Mouse (Mus musculus) liver, adult 2 months (tissue): ENCODE results near the gene Osbp. TPM values are rescaled to one million over a fixed set of nuclear protein-coding genes. Genes with fewer than 3 reads are reported as not detected.

Experiments
- DNase-seq: peaks from one replicate; pipeline ENCODE4 v3.0.0-alpha.2; 2011; ENCODE audit warnings: low read depth, low spot score; ENCODE audit errors: extremely low read depth
- H3K27ac ChIP-seq: fragments of 200-500 bp; replicated peaks from 2 replicates; pipeline ENCODE4 v1.5.1; 2012; ENCODE audit warnings: low read depth, mild to moderate bottlenecking, control low read depth, inconsistent platforms, low read length; ENCODE audit not compliant: insufficient read depth
- H3K27me3 ChIP-seq: fragments of 200-500 bp; 2 replicates; pipeline ENCODE4 v1.6.1; 2012; ENCODE audit warnings: mild to moderate bottlenecking, moderate library complexity, low read length, inconsistent platforms; ENCODE audit not compliant: control insufficient read depth, insufficient read depth
- H3K36me3 ChIP-seq: fragments of 200-500 bp; 2 replicates; pipeline ENCODE4 v1.6.1; 2012; ENCODE audit warnings: low read length, inconsistent platforms; ENCODE audit not compliant: control insufficient read depth, insufficient read depth
- H3K4me1 ChIP-seq: fragments of 200-500 bp; 2 replicates; pipeline ENCODE4 v1.6.1; 2011; ENCODE audit warnings: low read length; ENCODE audit not compliant: control insufficient read depth, insufficient read depth
- H3K4me3 ChIP-seq: fragments of 200-500 bp; 2 replicates; pipeline ENCODE4 v1.5.1; 2011; ENCODE audit warnings: low read depth, mild to moderate bottlenecking, control low read depth, low read length, moderate library complexity; ENCODE audit not compliant: insufficient read depth
- H3K79me2 ChIP-seq: fragments of 200-500 bp; 2 replicates; pipeline ENCODE4 v1.6.1; 2012; ENCODE audit warnings: inconsistent platforms, mild to moderate bottlenecking, low read length, moderate library complexity; ENCODE audit not compliant: control insufficient read depth, insufficient read depth
- H3K9ac ChIP-seq: fragments of 200-500 bp; 2 replicates; pipeline ENCODE4 v1.6.1; 2012; ENCODE audit warnings: low read depth, mild to moderate bottlenecking, control low read depth, inconsistent platforms, low read length
- CTCF ChIP-seq: fragments of 200-500 bp; IDR thresholded peaks from 2 replicates; pipeline ENCODE4 v1.5.1; 2011; ENCODE audit warnings: low read depth, low read length, control low read depth
- POLR2A ChIP-seq: fragments of 200-500 bp; IDR thresholded peaks from 2 replicates; pipeline ENCODE4 v1.6.1; 2011; ENCODE audit warnings: low read length, control low read depth; ENCODE audit not compliant: insufficient read depth; ENCODE audit errors: extremely low read depth
- WGBS: fragments of 180-500 bp; shearing (Covaris S2); methylation state at CpG from one replicate; pipeline ENCODE4 v1.1.7; 2018; 5-methylcytosine and 5-hydroxymethylcytosine counted together
- polyA plus RNA-seq: library from polyadenylated mRNA; depleted of rRNA; stranded (reverse); fragments of >200 nt; gene quantifications from 2 replicates; pipeline ENCODE4 v1.2.3, GENCODE M21; 2012
- total RNA-seq: library from RNA; depleted of rRNA; stranded (reverse); fragments of >200 nt; gene quantifications from 2 replicates; pipeline ENCODE4 v1.2.3, GENCODE M21; 2014

Osbp gene
- total and polyA plus RNA-seq, 2 experiments: 14.1 to 22.8 TPM

- TF ChIP-seq CTCF (no peak), POLR2A (no peak)
- H3K4me1 ChIP-seq: no peaks in the 10 kb centered on the region
- H3K9ac ChIP-seq: no peak overlapping the region
- no peak overlapping the region for H3K27ac ChIP-seq
- no peaks in the 10 kb centered on the region for H3K27me3 ChIP-seq
- no peaks in the 10 kb centered on the region for H3K36me3 ChIP-seq
- 85% methylated on average over 4 of the region's 4 CpGs for WGBS
- DNase-seq: no peak
- H3K4me3 ChIP-seq: no peak overlapping the region
- no peaks in the 10 kb centered on the region for H3K79me2 ChIP-seq
These were observed 50.5 kb downstream of the Osbp start for GRCm38 (mm10) chr19:12016192-12016591.

DNA sequence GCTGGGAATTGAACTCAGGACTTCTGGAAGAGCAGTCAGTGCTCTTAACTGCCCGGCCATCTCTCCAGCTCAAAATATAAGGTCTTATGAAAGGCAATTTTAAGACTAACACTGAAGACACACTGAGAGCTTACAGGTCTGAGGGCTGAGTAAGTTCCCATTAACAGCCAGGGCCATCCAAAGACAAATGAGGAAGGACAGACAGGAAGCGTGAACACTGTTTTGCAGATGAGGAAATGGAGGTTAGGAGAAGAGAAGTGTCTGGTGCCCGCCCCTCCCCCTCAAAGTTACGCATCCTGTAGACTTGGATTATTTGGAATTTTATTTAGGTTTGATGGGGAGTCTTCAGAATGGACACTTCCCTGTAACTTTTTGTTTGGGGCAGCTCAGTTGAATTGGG is 58.4 kb downstream of the Osbp start:
- DNase-seq: peak; percentile 23
- Histone ChIP-seq H3K4me1 (no peaks in the 10 kb centered on the region), H3K79me2 (no peaks in the 10 kb centered on the region), H3K27me3 (no peaks in the 10 kb centered on the region), H3K4me3 (no peak overlapping the region), H3K9ac (no peak overlapping the region), H3K27ac (no peak overlapping the region), H3K36me3 (no peaks in the 10 kb centered on the region)
- TF ChIP-seq CTCF (no peak), POLR2A (no peak)
- 82% methylated on average over 4 of the region's 4 CpGs for WGBS

DNA sequence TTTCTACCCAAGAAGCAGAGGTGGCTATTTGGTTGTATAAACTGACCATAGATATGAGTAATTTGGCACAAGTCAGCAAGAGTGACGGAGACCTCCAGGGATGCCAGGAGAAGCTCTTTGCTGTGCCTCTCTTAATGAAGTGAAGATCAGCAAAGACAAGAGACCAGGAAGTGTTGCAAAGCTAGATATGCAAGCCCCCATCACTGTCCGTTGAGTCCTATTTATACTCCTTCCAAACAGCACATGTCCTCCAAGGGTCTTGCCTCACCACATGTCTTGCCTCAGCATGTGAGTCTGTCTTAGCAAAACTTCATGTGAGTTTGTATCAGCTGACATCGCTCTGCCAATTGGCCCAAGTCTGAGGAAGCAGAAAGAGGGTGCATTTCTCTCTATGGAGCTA is 59.6 kb downstream of the Osbp start:
- Histone ChIP-seq H3K36me3 (no peaks in the 10 kb centered on the region), H3K79me2 (no peaks in the 10 kb centered on the region), H3K27ac (no peak overlapping the region), H3K4me1 (no peaks in the 10 kb centered on the region), H3K9ac (no peak overlapping the region), H3K27me3 (no peaks in the 10 kb centered on the region), H3K4me3 (no peak overlapping the region)
- no peak for DNase-seq
- 86% methylated on average over 3 of the region's 3 CpGs for WGBS
- no peak for TF ChIP-seq CTCF
- no peak for TF ChIP-seq POLR2A

GRCm38 (mm10) chr19:12026606-12027005 is 60.9 kb downstream of the Osbp start:
- no peak overlapping the region for H3K4me3 ChIP-seq
- H3K27me3 ChIP-seq: no peaks in the 10 kb centered on the region
- no peaks in the 10 kb centered on the region for H3K4me1 ChIP-seq
- H3K9ac ChIP-seq: no peak overlapping the region
- DNase-seq: peak; percentile 15
- H3K36me3 ChIP-seq: no peaks in the 10 kb centered on the region
- 80% methylated on average over 2 of the region's 2 CpGs for WGBS
- no peak overlapping the region for H3K27ac ChIP-seq
- no peaks in the 10 kb centered on the region for H3K79me2 ChIP-seq
- TF ChIP-seq POLR2A (no peak), CTCF (no peak)

- H3K4me3 ChIP-seq: no peak overlapping the region
- no peak overlapping the region for H3K9ac ChIP-seq
- no peak for DNase-seq
- H3K27me3 ChIP-seq: no peaks in the 10 kb centered on the region
- no peaks in the 10 kb centered on the region for H3K79me2 ChIP-seq
- no peak for TF ChIP-seq POLR2A
- no peak for TF ChIP-seq CTCF
- H3K36me3 ChIP-seq: no peaks in the 10 kb centered on the region
- H3K27ac ChIP-seq: no peak overlapping the region
- H3K4me1 ChIP-seq: no peaks in the 10 kb centered on the region
These were observed 72.0 kb downstream of the Osbp start for GRCm38 (mm10) chr19:12037727-12038126.

GRCm38 (mm10) chr19:12041217-12041616 is 75.5 kb downstream of the Osbp start, which contains the start of gene Olfr1423:
Gene Olfr1423, minus strand, starts transcription at chr19:12041317.
- Histone ChIP-seq H3K36me3 (no peaks in the 10 kb centered on the region), H3K4me3 (no peak within 1 kb of the TSS), H3K4me1 (no peaks in the 10 kb centered on the region), H3K27ac (no peak within 1 kb of the TSS), H3K27me3 (no peaks in the 10 kb centered on the region), H3K79me2 (no peaks in the 10 kb centered on the region), H3K9ac (no peak within 1 kb of the TSS)
- no peak for DNase-seq
- TF ChIP-seq POLR2A (no peak), CTCF (no peak)
- 66% methylated on average over 2 of the region's 2 CpGs for WGBS
